Mouse (Mus musculus): Measurements from ENCODE around the gene Grk2.

DNA sequence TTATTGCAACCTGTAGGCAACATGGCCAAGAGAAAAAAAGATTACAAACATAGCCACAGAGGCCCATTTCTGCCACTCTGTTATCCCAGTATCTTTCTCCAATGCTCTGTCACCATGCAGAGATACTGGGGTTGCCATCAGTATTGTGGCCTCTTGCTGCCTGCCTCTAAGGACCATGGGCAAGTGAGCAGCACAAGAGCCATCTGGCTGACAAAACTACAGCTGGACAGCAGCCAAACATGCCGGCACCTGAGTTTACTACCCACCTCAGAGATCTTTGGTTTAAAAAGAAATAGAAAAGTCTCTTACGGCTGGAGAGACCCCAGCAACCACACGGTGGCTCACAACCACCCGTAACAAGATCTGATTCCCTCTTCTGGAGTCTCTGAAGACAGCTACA, 13.2 kb upstream of the Grk2 start:
- no peak for TF ChIP-seq GATA1 (IDR thresholded peaks at IDR 0.05; ENCODE audit: borderline replicate concordance, low read length)
- TF ChIP-seq FLI1 (IDR thresholded peaks at IDR 0.05; ENCODE audit: low read length) = no peak

Data from megakaryocyte, embryonic 14.5 days (primary cell).